Mouse (Mus musculus) myocyte (in vitro differentiated cells): ENCODE results near the gene Sdhaf2. TPM values are rescaled to one million over a fixed set of nuclear protein-coding genes. Genes with fewer than 3 reads are reported as not detected.

Experiments used
- H3K27me3 ChIP-seq: one replicate; pipeline ENCODE4 v1.6.1; 2011; ENCODE audit not compliant: control insufficient read depth, insufficient read depth, insufficient read length
- H3K36me3 ChIP-seq: one replicate; pipeline ENCODE4 v1.6.1; 2011; ENCODE audit not compliant: control insufficient read depth, insufficient read depth
- H3K4me2 ChIP-seq: one replicate; pipeline ENCODE4 v1.6.1; 2011; ENCODE audit warnings: low read depth, control low read depth
- H3K4me3 ChIP-seq: one replicate; pipeline ENCODE4 v1.5.1; 2011; ENCODE audit warnings: mild to moderate bottlenecking, control low read depth, moderate library complexity
- H3K79me2 ChIP-seq: one replicate; pipeline ENCODE4 v1.6.1; 2011; ENCODE audit not compliant: control insufficient read depth, insufficient read depth
- H3ac ChIP-seq: one replicate; pipeline ENCODE4 v1.6.1; 2011; ENCODE audit not compliant: control insufficient read depth, insufficient read length
- CEBPB ChIP-seq: IDR thresholded peaks from 2 replicates; pipeline ENCODE4 v1.6.1; 2011; ENCODE audit warnings: mild to moderate bottlenecking, moderate library complexity; ENCODE audit not compliant: poor library complexity, insufficient read depth, severe bottlenecking
- E2F4 ChIP-seq: IDR thresholded peaks from one replicate; pipeline ENCODE4 v1.6.1; 2011; ENCODE audit warnings: mild to moderate bottlenecking, control low read depth, moderate library complexity; ENCODE audit not compliant: insufficient read depth
- MAX ChIP-seq: IDR thresholded peaks from one replicate; pipeline ENCODE4 v1.6.1; 2011; ENCODE audit warnings: low read depth, mild to moderate bottlenecking, control low read depth
- MYOD1 ChIP-seq, 3 experiments: IDR thresholded peaks; one replicate each; pipeline ENCODE4 v1.6.1; 2011; ENCODE audit warnings: control low read depth in 2 of 3, low read depth in 2 of 3, mild to moderate bottlenecking in 2 of 3, moderate library complexity in 1 of 3; ENCODE audit not compliant: insufficient read length in 2 of 3, control insufficient read depth in 1 of 3
- MYOG ChIP-seq, 3 experiments: IDR thresholded peaks; one replicate each; pipeline ENCODE4 v1.6.1; 2011; ENCODE audit warnings: control low read depth in 2 of 3, low read depth in 2 of 3, mild to moderate bottlenecking in 2 of 3; ENCODE audit not compliant: insufficient read length in 2 of 3, control insufficient read depth in 1 of 3, insufficient read depth in 1 of 3
- POLR2A ChIP-seq: IDR thresholded peaks from one replicate; pipeline ENCODE4 v1.6.1; 2011; ENCODE audit warnings: low read depth, mild to moderate bottlenecking, control low read depth, moderate library complexity; ENCODE audit not compliant: insufficient read length
- POLR2AphosphoS2 ChIP-seq: IDR thresholded peaks from one replicate; pipeline ENCODE4 v1.6.1; 2011; ENCODE audit warnings: low read depth, control low read depth; ENCODE audit not compliant: insufficient read length
- REST ChIP-seq: IDR thresholded peaks from one replicate; pipeline ENCODE4 v1.6.1; 2011; ENCODE audit warnings: mild to moderate bottlenecking, control low read depth, moderate library complexity; ENCODE audit not compliant: insufficient read depth, insufficient read length
- SRF ChIP-seq: IDR thresholded peaks from one replicate; pipeline ENCODE4 v1.6.1; 2011; ENCODE audit warnings: low read depth; ENCODE audit not compliant: control insufficient read depth, insufficient read length
- TCF12 ChIP-seq: IDR thresholded peaks from one replicate; pipeline ENCODE4 v1.6.1; 2011; ENCODE audit warnings: mild to moderate bottlenecking, control low read depth; ENCODE audit not compliant: poor library complexity, insufficient read depth, severe bottlenecking
- TCF3 ChIP-seq: IDR thresholded peaks from one replicate; pipeline ENCODE4 v1.6.1; 2011; ENCODE audit warnings: low read depth, control low read depth; ENCODE audit not compliant: insufficient read length
- USF1 ChIP-seq: IDR thresholded peaks from one replicate; pipeline ENCODE4 v1.6.1; 2011; ENCODE audit warnings: low read depth, mild to moderate bottlenecking, control low read depth, moderate library complexity
- polyA plus RNA-seq: library from polyadenylated mRNA; unstranded; fragments of >200 nt; fragmentation: generic; extraction: Trizol; gene quantifications from one replicate; pipeline ENCODE4 v1.2.1, GENCODE M21; 2012; ENCODE audit warnings: missing spikeins

Sdhaf2 gene
- polyA plus RNA-seq, 1 experiment, result 36.3 TPM

DNA sequence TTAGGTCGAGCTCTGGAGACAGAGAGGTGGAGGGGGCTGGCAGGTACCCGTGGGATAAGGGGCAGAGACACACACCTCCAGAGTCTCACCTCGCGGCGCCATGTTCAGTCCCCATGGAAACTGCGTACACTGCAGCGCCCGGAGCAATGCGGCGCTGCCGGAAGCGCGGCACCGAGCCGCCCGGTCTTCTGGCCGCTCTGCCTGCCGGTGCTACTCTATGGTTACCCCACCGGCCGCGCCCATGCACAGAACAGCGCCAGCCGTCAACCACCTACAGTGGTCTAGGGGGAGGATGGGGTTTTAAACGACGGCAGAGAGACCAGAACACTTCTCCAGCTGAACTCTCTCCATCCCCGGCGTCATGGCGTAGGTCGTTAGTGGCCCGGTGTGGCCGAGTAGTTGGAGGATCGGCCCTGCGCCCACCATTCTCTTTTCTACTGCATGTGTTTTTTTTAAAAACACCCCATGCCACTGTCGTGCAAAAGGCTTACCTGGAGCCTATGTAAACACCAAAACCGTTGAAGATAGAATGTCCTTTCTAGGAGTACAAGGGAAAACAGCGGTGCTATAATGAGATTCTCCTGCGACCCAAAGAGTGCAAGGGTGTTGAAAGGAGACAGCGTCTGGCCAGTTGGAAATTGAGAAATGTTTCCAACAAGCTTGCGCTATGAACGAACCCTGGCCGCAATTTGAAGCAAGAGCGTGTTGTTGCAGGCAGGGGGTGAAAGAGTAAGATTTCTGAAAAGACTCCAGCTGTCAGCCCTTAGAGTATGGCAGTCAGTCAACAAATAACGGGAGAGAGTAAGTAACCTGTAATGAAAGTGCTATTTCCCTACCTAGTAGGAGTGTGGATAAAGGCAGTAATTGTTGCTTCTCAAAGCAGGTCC, 29.9 kb upstream of the Sdhaf2 start, which contains the start of gene Tmem216:
Gene Tmem216 (minus strand): TSS at position 615 of the 887 bp plus-strand sequence.
- Histone ChIP-seq H3K79me2 (no peaks in the 10 kb centered on the region), H3K27me3 (no peaks in the 10 kb centered on the region), H3K36me3 (peaks cover 5% of the 10 kb centered on the region), H3K4me2 (peak within 1 kb of the TSS; percentile 93), H3ac (peak within 1 kb of the TSS; percentile 2), H3K4me3 (peak within 1 kb of the TSS; percentile 78)
- TF ChIP-seq SRF (no peak), USF1 (no peak), MYOG (IDR thresholded peaks at IDR 0.05; ENCODE audit: control insufficient read depth in 1 of 3, insufficient read depth in 1 of 3, insufficient read length in 2 of 3, low read depth in 2 of 3) (peak in 1 of 3 experiments; percentile 16), MAX (no peak), TCF12 (no peak), MYOD1 (IDR thresholded peaks at IDR 0.05; ENCODE audit: control insufficient read depth in 1 of 3, insufficient read length in 2 of 3, low read depth in 2 of 3) (peak in 1 of 3 experiments; percentile 26), POLR2AphosphoS2 (peak; percentile 58), CEBPB (no peak), POLR2A (peak; percentile 77), REST (no peak), TCF3 (no peak)

DNA sequence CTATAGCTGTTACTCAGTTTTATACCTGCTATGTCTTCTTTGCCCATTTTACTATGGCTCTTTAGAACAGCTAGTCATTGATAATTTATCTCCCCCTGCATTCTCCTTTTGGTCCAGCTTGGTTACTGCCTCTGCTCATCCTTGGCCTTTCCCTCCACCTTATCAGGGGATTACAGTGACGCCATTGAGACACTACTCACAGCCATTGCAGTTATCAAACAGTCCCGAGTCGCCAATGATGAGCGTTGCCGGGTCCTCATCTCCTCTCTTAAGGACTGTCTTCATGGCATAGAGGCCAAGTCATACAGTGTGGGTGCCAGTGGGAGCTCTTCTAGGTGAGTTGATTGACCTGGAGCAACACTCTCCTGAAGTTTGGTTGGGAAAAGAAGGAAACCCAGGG, 13.5 kb upstream of the Sdhaf2 start:
- Histone ChIP-seq H3K27me3 (no peaks in the 10 kb centered on the region), H3K36me3 (peaks cover 85% of the 10 kb centered on the region), H3ac (no peak overlapping the region), H3K79me2 (no peaks in the 10 kb centered on the region), H3K4me3 (no peak overlapping the region), H3K4me2 (no peak overlapping the region)
- TF ChIP-seq SRF (no peak), REST (no peak), MYOG (IDR thresholded peaks at IDR 0.05; ENCODE audit: control insufficient read depth in 1 of 3, insufficient read depth in 1 of 3, insufficient read length in 2 of 3, low read depth in 2 of 3) (no peak), MYOD1 (IDR thresholded peaks at IDR 0.05; ENCODE audit: control insufficient read depth in 1 of 3, insufficient read length in 2 of 3, low read depth in 2 of 3) (no peak), TCF3 (no peak), USF1 (no peak), CEBPB (no peak), POLR2AphosphoS2 (no peak), E2F4 (no peak), POLR2A (no peak), MAX (no peak), TCF12 (no peak)

DNA sequence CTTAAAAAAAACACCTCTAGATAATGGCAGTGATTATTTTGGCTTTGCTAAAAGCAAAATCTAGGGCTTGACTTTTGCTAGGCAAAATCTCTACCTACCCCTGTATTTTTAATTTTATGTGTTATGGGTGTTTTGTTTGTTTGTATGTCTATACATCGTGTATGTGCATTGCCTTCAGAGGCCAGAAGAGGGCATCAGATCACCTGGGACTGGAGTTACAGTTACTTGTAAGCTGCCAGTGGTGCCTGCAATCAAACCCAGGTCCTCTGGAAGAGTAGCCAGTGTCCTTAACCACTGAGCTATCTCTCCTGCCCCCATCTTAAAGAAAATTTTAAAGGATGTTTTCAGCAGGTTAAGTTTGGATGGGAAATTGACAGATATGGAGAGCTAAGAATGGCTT, 4.1 kb upstream of the Sdhaf2 start:
- TF ChIP-seq REST (no peak), TCF3 (no peak), MYOG (IDR thresholded peaks at IDR 0.05; ENCODE audit: control insufficient read depth in 1 of 3, insufficient read depth in 1 of 3, insufficient read length in 2 of 3, low read depth in 2 of 3) (no peak), E2F4 (no peak), MAX (no peak), SRF (no peak), TCF12 (no peak), MYOD1 (IDR thresholded peaks at IDR 0.05; ENCODE audit: control insufficient read depth in 1 of 3, insufficient read length in 2 of 3, low read depth in 2 of 3) (no peak), POLR2A (no peak), POLR2AphosphoS2 (no peak)
- Histone ChIP-seq H3K4me3 (no peak overlapping the region), H3ac (no peak overlapping the region), H3K79me2 (peaks cover 64% of the 10 kb centered on the region), H3K27me3 (no peaks in the 10 kb centered on the region), H3K36me3 (peaks cover 55% of the 10 kb centered on the region), H3K4me2 (no peak overlapping the region)

DNA sequence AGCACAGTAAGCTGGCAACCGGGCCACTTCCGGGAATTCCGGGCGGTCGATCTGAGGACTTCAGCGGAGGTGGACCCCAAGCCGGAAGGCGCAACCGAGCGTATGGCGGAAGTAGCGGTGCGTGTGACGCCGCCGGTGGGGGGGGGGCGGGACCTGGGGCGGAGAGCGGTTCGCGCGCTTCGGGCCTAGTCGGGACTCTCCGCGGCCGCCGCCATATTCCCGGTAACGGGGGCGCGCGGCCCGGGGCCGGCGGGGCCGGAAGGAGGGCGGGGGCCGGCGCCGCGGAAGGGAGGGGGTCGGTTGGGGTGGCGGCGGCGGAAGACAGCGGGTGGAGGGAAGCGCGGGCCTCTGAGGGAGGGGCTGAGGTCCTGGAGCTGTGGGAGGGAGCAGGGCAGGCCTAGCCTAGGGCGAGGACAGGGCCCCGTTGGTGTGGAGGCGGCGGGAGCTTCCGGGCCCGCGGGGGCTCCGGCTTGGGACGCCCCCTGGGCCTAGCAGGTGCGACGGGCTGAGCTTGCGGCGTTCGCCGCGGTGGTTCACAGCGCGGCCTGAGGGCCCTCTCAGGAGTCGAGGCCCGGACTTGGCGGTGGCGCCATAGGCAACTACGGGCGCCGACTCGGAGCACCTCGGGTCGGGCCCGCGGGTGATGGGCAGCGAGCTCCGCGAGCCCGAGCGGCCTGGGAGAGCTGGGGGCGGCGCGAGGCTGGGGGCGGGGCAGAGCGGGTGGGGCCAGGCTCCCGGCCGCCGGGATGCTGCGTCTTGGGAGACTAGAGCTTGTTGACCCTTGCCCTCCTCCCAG, 638 bp downstream of the Sdhaf2 start, which contains the start of gene Cpsf7:
Gene Cpsf7 (plus strand): TSS at position 161 of the 796 bp plus-strand sequence.
- peak within 1 kb of the TSS; percentile 91 for H3ac ChIP-seq
- H3K79me2 ChIP-seq, result peaks cover 84% of the 10 kb centered on the region
- peaks cover 17% of the 10 kb centered on the region for H3K36me3 ChIP-seq
- peak; percentile 43 for TF ChIP-seq POLR2A
- no peak for TF ChIP-seq MYOD1 (IDR thresholded peaks at IDR 0.05; ENCODE audit: control insufficient read depth in 1 of 3, insufficient read length in 2 of 3, low read depth in 2 of 3)
- peak; percentile 39 for TF ChIP-seq POLR2AphosphoS2
- peak within 1 kb of the TSS; percentile 62 for H3K4me3 ChIP-seq
- H3K4me2 ChIP-seq, result peak within 1 kb of the TSS; percentile 87
- no peaks in the 10 kb centered on the region for H3K27me3 ChIP-seq
